Mouse (Mus musculus): Measurements from ENCODE around the gene Engase. TPM values are rescaled to one million over a fixed set of nuclear protein-coding genes. Genes with fewer than 3 reads are reported as not detected.

The Engase gene
- polyA plus RNA-seq, 1 experiment from 2014 or later: 7.1 TPM

GRCm38 (mm10) chr11:118443201-118443970 is 33.2 kb upstream of the Engase start:
- no peaks in the 10 kb centered on the region for H3K36me3 ChIP-seq (ENCODE audit: inconsistent target)
- no peaks in the 10 kb centered on the region for H3K79me2 ChIP-seq (ENCODE audit: inconsistent target)
- WGBS (ENCODE audit: missing documents): 38% methylated on average over 11 of the region's 11 CpGs
- H3K27ac ChIP-seq: no peak overlapping the region
- no peak overlapping the region for H3K4me3 ChIP-seq (ENCODE audit: inconsistent target)

DNA sequence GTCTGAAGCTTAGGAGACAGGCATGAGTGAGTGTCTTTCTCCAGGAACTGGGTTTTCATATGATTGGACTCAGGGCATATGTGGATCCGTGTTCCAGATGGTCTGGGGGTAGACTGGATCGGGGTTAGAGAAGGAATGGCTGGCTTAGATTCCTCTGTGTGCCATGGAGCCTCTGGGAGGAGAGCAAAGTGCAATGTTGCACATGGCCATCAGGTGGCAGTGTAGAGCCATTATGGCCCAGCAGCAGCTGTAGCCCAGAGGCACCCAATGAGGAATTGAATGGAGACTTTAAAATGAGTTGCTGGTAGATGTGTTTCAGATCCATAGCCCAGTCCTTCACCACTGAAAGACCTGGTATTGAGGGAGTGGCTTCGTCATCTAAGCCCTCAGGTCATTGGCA is 30.8 kb upstream of the Engase start:
- 13% methylated on average over 3 of the region's 3 CpGs for WGBS (ENCODE audit: missing documents)
- Histone ChIP-seq H3K27ac (no peak overlapping the region), H3K79me2 (ENCODE audit: inconsistent target) (no peaks in the 10 kb centered on the region), H3K4me3 (ENCODE audit: inconsistent target) (no peak overlapping the region), H3K36me3 (ENCODE audit: inconsistent target) (no peaks in the 10 kb centered on the region)

GRCm38 (mm10) chr11:118447346-118447745 is 29.3 kb upstream of the Engase start:
- Histone ChIP-seq H3K79me2 (ENCODE audit: inconsistent target) (no peaks in the 10 kb centered on the region), H3K36me3 (ENCODE audit: inconsistent target) (no peaks in the 10 kb centered on the region), H3K4me3 (ENCODE audit: inconsistent target) (no peak overlapping the region), H3K27ac (no peak overlapping the region)
- 98% methylated on average over 4 of the region's 4 CpGs for WGBS (ENCODE audit: missing documents)

DNA sequence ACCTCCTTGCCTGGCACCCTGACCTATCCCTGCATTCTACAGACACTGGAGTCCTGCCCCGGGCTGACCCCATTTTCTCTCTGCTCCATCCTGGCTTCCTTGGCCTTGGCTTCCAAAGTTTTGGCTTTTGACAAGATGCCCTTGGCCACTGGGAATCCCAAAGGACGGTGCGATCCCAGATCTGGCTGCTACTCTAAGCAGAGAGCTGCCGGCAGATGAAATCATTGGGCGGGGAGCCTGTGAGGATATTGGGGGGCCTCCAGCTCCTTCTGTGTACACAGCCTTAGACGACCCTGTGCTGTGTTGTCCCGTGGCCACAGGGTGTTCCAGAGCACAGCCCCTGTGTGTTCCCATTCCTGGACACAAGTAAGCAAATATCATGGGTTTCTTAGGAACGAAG is 28.2 kb upstream of the Engase start:
- Histone ChIP-seq H3K4me3 (ENCODE audit: inconsistent target) (no peak overlapping the region), H3K36me3 (ENCODE audit: inconsistent target) (no peaks in the 10 kb centered on the region), H3K27ac (no peak overlapping the region), H3K79me2 (ENCODE audit: inconsistent target) (no peaks in the 10 kb centered on the region)
- WGBS (ENCODE audit: missing documents): 93% methylated on average over 8 of the region's 8 CpGs

- Histone ChIP-seq H3K36me3 (ENCODE audit: inconsistent target) (no peaks in the 10 kb centered on the region), H3K79me2 (ENCODE audit: inconsistent target) (no peaks in the 10 kb centered on the region), H3K4me3 (ENCODE audit: inconsistent target) (no peak overlapping the region), H3K27ac (no peak overlapping the region)
- 94% methylated on average over 6 of the region's 6 CpGs for WGBS (ENCODE audit: missing documents)
Observed at GRCm38 (mm10) chr11:118451211-118451610, 25.4 kb upstream of the Engase start.

GRCm38 (mm10) chr11:118452955-118453354 is 23.7 kb upstream of the Engase start:
- Histone ChIP-seq H3K79me2 (ENCODE audit: inconsistent target) (no peaks in the 10 kb centered on the region), H3K27ac (no peak overlapping the region), H3K4me3 (ENCODE audit: inconsistent target) (no peak overlapping the region), H3K36me3 (ENCODE audit: inconsistent target) (no peaks in the 10 kb centered on the region)
- WGBS (ENCODE audit: missing documents): 95% methylated on average over 2 of the region's 2 CpGs

- no peaks in the 10 kb centered on the region for H3K79me2 ChIP-seq (ENCODE audit: inconsistent target)
- H3K4me3 ChIP-seq (ENCODE audit: inconsistent target): no peak overlapping the region
- no peaks in the 10 kb centered on the region for H3K36me3 ChIP-seq (ENCODE audit: inconsistent target)
- 86% methylated on average over 11 of the region's 11 CpGs for WGBS (ENCODE audit: missing documents)
- no peak overlapping the region for H3K27ac ChIP-seq
Observed at GRCm38 (mm10) chr11:118453886-118454671, 22.6 kb upstream of the Engase start.

DNA sequence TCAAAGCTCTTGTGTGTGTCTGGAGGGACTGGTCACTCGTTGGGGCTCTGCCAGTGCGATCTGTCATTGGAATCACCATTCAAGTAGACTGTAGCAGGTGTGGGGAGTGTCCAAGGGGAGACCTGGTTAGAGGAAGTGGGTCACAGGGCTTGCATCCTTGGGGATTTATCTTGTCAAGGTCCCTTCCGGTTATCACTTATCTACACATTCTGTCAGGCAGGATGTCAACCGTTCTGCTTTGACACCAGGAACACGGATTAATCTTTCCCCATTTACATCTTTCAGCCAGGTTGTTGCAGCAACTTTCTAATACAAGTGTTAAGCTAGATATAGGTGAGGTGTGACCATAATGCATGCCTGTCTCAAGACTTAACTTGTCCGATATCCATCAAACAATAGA is 20.8 kb upstream of the Engase start:
- 93% methylated on average over 6 of the region's 6 CpGs for WGBS (ENCODE audit: missing documents)
- Histone ChIP-seq H3K79me2 (ENCODE audit: inconsistent target) (no peaks in the 10 kb centered on the region), H3K36me3 (ENCODE audit: inconsistent target) (no peaks in the 10 kb centered on the region), H3K27ac (peak overlapping the region; percentile 87), H3K4me3 (ENCODE audit: inconsistent target) (no peak overlapping the region)

DNA sequence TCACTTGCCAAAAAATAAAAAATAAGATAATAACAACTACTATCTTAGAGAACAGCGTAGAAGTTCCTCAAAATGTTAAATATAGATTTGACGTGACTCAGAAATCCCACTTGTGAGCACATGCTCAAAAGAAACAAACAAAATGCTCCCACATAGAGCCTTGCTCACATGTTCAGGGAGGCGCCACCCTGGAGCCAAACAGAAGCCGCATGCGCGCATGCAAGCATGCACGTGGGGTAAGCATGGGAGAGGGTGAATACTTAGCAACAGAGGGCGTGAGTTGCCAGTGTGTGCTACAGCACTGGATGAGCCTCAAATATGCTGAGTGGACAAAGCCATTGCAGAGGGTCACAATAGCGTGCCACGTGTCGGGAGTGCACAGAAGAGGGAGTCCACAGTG is 19.7 kb upstream of the Engase start:
- 43% methylated on average over 11 of the region's 11 CpGs for WGBS (ENCODE audit: missing documents)
- Histone ChIP-seq H3K36me3 (ENCODE audit: inconsistent target) (no peaks in the 10 kb centered on the region), H3K27ac (peak overlapping the region; percentile 87), H3K79me2 (ENCODE audit: inconsistent target) (no peaks in the 10 kb centered on the region), H3K4me3 (ENCODE audit: inconsistent target) (no peak overlapping the region)

- H3K36me3 ChIP-seq (ENCODE audit: inconsistent target): no peaks in the 10 kb centered on the region
- no peaks in the 10 kb centered on the region for H3K79me2 ChIP-seq (ENCODE audit: inconsistent target)
- H3K4me3 ChIP-seq (ENCODE audit: inconsistent target): no peak overlapping the region
- 2% methylated on average over 7 of the region's 8 CpGs for WGBS (ENCODE audit: missing documents)
- peak overlapping the region; percentile 87 for H3K27ac ChIP-seq
Observed at GRCm38 (mm10) chr11:118459051-118459450, 17.6 kb upstream of the Engase start.

GRCm38 (mm10) chr11:118459536-118459935 is 17.1 kb upstream of the Engase start:
- peak overlapping the region; percentile 87 for H3K27ac ChIP-seq
- 33% methylated on average over 3 of the region's 4 CpGs for WGBS (ENCODE audit: missing documents)
- no peak overlapping the region for H3K4me3 ChIP-seq (ENCODE audit: inconsistent target)
- H3K36me3 ChIP-seq (ENCODE audit: inconsistent target): no peaks in the 10 kb centered on the region
- no peaks in the 10 kb centered on the region for H3K79me2 ChIP-seq (ENCODE audit: inconsistent target)

GRCm38 (mm10) chr11:118460280-118460679 is 16.3 kb upstream of the Engase start:
- no peak overlapping the region for H3K4me3 ChIP-seq (ENCODE audit: inconsistent target)
- WGBS (ENCODE audit: missing documents): 85% methylated on average over 6 of the region's 6 CpGs
- no peaks in the 10 kb centered on the region for H3K79me2 ChIP-seq (ENCODE audit: inconsistent target)
- H3K36me3 ChIP-seq (ENCODE audit: inconsistent target): no peaks in the 10 kb centered on the region
- peak overlapping the region; percentile 87; the same call in 1 of the 2 replicates for H3K27ac ChIP-seq

GRCm38 (mm10) chr11:118467441-118468035 is 9.1 kb upstream of the Engase start:
- WGBS (ENCODE audit: missing documents): 46% methylated on average over 9 of the region's 11 CpGs

GRCm38 (mm10) chr11:118469509-118470160 is 7.0 kb upstream of the Engase start:
- Histone ChIP-seq H3K27ac (no peak overlapping the region), H3K79me2 (ENCODE audit: inconsistent target) (no peaks in the 10 kb centered on the region), H3K4me3 (ENCODE audit: inconsistent target) (no peak overlapping the region), H3K36me3 (ENCODE audit: inconsistent target) (no peaks in the 10 kb centered on the region)
- 57% methylated on average over 10 of the region's 10 CpGs for WGBS (ENCODE audit: missing documents)

More at GRCm38 (mm10) chr11:118467441-118468035, 9.1 kb upstream of the Engase start:
- Histone ChIP-seq H3K36me3 (ENCODE audit: inconsistent target) (no peaks in the 10 kb centered on the region), H3K27ac (no peak overlapping the region), H3K4me3 (ENCODE audit: inconsistent target) (no peak overlapping the region), H3K79me2 (ENCODE audit: inconsistent target) (no peaks in the 10 kb centered on the region)

Measured in macrophage (primary cell).